Mouse (Mus musculus): ENCODE results near the gene Il11.

GRCm38 (mm10) chr7:4782759-4783158, at the start of gene Il11, which contains the start of gene Tmem190:
- no peak for TF ChIP-seq CTCF (IDR thresholded peaks at IDR 0.05)
- TF ChIP-seq EP300 (IDR thresholded peaks at IDR 0.05; ENCODE audit: insufficient read depth, low read depth, low read length) = no peak
- no peak for TF ChIP-seq POLR2A (IDR thresholded peaks at IDR 0.05; ENCODE audit: insufficient read depth, low read depth, low read length)

All from heart, adult 2 months (tissue).